Mouse (Mus musculus) gastrocnemius, postnatal 36 days (tissue): ENCODE data around the gene Cnot6. TPM values are rescaled to one million over a fixed set of nuclear protein-coding genes. Genes with fewer than 3 reads are reported as not detected.

Experiments
- DNase-seq, 2 experiments: peaks; one replicate each; pipeline ENCODE4 v3.0.0; 2022
- intact Hi-C: fragments of 180-260 bp; cut with DNase I; formaldehyde crosslinking; loops from one replicate; pipeline ENCODE4 v1.15.1; 2025
- long read RNA-seq, 2 experiments: library from polyadenylated mRNA; stranded (forward); transcript quantifications; one replicate each; pipeline ENCODE4 v2.0.0; 2021
- total RNA-seq, 2 experiments: library from RNA; stranded (reverse); gene quantifications; 2 replicates each; pipeline ENCODE4 v1.2.3; 2021

Gene Cnot6
- total RNA-seq = 10 to 100 TPM in 1 of 2 experiments, 1 to 10 TPM in 1; 9.7 to 10.5 TPM
- long read RNA-seq, experiment 1, partial matches to known transcripts = 0 of 6 reads
- long read RNA-seq, experiment 1, other reads (novel, unspliced or antisense) = 4 of 6 reads
- long read RNA-seq, experiment 2, full-length matches to known transcripts = 2 of 4 reads
- long read RNA-seq, experiment 2, partial matches to known transcripts = 0 of 4 reads
- long read RNA-seq, experiment 2, other reads (novel, unspliced or antisense) = 2 of 4 reads

DNA sequence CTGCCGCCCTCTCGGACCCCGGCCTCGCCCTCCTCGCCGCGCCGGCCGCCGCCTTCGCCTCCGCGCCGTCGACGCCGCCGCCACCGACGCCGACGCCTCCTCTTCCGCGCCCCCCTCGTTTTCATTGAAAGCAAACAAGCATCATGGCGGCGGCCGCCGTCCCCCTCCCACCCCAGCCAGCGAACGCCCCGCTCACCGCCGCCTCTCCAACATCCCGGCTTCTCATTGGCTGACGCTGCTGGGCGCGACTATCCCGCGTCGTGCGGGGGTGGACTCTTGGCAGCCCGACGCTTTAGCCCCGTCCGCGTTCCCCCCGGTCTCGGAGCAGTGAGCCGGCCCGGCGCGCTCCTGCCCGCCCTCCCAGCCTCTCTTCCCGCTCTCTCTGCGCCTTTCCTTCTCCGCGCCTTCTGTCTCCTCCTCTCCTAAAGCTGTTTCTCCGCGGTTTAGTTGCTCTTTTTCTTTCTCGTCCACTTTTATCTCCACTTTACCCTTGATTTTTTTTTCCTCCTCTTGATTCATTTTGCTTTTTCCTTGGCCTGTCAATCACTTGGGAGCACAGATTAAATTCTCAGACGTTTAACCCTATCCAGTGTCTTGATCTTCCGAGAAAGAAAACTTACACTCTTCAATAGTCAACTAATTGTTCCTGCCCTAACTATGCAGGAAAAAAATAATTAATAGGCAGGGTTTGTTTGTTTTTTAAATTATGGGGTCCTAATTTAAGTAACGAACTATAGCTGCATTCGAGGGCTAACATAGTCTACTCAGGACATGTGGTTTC, at the start of gene Cnot6:
Gene Cnot6 (minus strand): TSS at position 169 of the 781 bp plus-strand sequence.
- peak; percentile 94 to 98 for DNase-seq
- intact Hi-C loops = loop anchor here (5.0 kb wide), 1 partner anchor 60 kb away; no protein-coding TSS in a partner anchor

DNA sequence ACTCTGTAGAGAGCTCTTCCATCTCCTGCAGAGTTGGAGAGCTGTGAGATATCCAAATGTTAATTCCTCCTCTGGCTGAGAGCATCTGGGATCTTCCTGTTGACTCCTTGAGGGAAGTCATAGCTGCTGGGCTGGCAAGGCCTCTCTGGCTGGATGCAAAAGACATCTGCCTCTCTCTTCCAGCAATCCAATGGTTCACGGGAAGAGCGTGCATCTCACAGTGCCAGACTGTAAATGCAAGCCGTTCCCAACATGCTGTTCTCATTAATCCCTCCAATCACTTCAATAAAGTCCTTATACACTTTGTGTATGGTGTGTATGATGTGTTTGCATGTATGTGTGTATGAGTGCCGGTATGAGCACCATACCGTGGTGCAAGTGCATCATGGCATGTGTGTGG, 48.6 kb upstream of the Cnot6 start:
- intact Hi-C loops = no loop called here
- DNase-seq = no peak

DNA sequence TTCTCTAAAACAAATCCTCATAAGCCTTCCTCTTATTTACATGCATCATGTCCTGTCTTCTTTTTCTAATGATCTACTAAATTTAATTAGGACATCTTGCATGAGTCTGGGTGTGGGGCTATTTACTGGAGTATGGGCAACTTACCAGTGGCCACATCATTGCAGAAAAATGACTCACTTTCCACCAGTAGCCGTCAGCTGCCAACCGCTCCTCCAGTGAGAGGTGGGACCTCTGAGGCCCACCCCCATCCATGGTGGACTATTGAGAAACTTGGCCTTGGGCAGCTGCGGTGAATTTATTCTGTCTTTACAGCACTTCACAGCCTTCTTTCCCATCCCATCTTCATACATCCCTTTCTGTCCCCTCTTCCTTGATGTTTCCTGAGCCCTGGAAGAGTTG, 45.6 kb upstream of the Cnot6 start:
- intact Hi-C loops = no loop called here
- no peak for DNase-seq

DNA sequence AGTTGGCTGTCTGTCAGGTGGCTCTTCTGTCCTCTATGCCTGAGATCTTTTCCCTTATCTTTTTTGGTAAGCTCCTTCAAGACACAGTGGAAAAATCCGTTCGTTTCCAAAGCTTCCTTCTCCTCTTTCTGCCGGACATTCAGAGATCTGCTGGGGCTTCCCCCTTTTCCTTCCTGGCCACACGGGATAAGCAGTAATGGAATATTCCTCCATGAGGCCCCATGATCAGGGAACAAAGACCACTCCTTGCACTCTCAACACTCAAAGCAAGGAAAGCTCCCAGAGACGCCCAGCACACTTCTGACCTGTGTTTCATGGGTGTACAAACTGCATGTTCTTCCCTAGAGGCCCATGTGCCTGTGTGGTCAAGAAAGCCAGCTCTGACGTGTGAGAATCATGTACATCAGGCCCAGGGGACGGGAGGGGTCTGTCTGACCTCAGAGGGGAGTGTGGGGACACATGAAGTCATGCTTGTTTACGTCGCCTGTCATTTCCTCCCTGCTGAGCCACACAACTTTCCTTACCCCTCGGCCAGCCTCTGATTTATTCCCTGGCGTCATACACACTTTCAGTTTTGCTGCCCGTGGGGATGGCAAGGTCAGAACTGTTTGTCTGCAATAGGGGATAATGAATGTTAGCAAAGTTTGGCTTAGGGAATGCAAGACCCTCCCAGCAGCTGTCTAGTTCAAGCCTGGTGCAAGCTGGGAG, 42.6 kb upstream of the Cnot6 start:
- DNase-seq = peak; percentile 43 to 50
- intact Hi-C loops = no loop called here

DNA sequence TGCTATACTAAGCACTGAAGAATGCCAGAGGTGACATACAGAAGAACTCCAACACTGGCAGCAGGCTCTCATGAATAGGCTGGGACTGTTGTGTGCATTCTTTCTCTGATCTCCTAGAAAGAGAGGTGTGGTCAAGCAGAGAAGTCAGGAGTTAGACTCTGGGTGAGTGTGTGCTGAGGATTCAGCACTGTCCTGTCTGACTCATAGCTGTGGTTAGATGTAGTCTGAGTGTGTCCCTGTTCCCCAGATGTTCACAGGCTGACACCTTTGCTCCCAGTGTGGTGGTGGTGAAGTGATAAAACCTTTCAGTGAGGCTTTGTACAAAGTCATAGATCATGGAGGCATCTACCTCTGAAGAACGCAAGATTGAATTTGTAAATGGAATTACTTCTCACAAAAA, 34.2 kb upstream of the Cnot6 start:
- intact Hi-C loops = no loop called here
- no peak for DNase-seq

DNA sequence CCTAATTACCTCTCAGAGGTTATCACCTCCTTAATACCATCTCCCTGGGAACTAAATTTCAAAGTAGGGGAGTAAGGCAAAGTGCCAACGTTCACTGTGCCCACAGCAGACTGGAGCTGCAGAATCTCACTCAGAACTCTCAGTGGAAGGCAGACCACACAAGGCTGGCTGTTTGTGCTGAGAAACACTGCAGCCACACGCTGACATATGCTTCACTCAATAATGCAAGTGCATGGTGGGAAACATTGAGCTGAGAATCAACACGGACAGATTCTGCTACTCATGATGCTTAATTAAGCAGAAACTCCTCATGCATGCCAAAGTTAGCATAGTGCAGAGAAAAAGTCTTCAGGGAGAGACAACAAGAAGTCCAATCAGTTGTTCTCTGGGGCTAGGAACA, 33.3 kb upstream of the Cnot6 start:
- no peak for DNase-seq
- intact Hi-C loops = no loop called here

DNA sequence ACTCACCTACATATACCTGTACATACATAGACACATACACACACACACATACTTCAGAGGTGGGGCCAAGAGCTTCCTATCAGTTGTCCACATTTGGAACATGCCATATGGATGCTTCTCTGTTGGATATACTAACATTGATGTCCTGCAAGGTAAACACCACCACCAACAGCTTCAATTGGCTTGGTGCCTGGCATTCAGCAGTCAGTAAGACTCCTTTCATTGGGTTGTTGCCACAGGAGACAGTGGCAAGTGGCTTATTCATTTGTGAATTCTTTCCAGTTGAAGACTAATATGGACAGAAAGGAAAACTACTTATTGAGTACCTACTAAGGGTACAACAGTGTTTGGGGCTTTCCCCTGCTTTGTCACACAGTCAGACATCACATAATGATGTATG, 32.5 kb upstream of the Cnot6 start:
- DNase-seq = no peak
- intact Hi-C loops = no loop called here

DNA sequence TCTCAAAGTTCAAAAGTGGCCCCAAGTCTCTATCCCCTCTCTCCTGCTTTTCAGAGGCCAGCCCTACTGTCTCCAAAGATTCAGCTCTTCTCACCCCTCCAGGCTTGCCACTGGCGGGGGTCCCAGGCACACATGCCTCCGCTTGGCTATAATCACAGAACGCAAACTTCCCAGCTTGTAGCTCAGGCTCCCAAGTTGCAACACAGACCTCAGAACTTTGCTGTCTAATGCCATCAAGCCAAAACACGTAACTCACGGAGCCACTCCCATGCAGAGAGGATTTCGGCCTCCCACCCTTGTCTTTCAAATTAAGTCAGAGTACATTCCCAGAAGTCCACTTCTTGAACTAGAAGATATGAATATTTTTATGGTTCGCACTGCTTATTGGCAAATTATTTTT, 31.1 kb upstream of the Cnot6 start:
- DNase-seq = no peak
- intact Hi-C loops = no loop called here

DNA sequence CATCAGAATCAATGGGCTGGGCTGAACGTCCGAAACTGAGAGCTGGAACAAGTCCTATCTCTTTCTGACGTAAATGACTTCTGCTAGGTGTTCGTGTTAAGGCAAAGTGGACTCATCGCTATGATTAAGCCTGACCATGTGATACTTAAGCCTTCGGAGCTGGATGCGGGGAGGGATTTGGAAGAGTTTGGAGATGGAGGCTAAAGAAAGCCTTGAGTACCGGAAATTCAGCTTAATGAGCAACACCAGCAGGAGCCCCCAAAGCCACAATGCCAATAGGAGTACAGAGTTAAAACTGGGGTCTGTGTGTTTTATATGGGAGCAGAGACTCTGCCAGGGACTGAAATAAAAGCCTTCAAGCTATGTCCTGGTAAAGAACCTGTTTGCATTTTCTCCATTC, 29.7 kb upstream of the Cnot6 start:
- intact Hi-C loops = no loop called here
- no peak for DNase-seq

DNA sequence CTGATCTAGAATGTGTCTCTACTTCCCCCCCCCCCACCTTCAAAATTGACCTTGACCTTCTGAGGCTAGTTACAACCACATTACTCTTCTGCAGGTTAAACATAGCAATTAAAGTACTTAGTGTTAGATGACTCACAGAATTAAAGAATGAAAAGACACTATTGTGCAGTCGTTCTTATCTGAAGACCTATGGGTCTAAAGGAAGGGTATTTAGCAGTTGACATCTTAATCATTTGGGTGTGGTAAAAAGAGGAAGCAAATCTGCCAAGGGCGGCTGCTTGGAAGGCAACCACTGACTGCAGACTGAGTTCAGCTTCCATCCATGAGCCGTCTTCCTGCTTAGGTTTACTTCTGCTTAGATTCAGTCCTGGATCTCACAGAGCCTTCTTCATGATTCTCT, 27.3 kb upstream of the Cnot6 start:
- intact Hi-C loops = no loop called here
- DNase-seq = no peak

DNA sequence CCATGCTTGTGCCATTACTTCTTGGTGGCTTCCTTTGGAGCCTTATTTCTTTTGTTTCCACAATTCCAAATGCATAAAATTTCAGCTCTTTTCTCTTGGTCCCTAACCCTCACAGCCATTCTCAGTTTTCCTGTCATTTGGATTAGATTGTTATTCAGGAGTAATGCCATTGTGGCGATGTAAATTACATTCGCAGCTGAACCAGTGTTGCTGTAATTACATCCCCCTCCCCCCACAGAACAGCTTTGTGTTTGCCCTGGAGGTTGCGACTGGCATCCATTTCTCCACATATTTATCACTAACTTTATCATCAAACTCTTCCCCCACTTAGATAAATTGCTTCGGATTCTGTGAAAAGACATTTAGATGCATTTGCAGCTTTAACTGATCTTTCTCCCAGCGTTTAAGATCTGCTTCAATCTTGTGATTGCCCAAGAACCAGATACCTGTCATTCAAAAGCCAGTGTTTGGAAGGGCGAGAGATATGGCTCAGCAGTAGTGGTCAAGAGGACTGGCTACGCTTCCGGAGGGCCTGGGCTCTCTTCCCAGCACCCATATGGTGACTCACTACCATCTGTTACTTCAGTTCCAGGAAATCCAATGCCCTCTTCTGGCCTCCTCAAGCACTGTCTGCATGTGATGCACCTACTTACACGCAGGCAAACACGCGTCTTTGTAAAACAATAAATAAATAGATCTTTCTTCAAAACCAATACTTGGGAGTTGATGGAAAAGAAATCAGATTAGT, 26.3 kb upstream of the Cnot6 start:
- intact Hi-C loops = no loop called here
- DNase-seq = no peak

DNA sequence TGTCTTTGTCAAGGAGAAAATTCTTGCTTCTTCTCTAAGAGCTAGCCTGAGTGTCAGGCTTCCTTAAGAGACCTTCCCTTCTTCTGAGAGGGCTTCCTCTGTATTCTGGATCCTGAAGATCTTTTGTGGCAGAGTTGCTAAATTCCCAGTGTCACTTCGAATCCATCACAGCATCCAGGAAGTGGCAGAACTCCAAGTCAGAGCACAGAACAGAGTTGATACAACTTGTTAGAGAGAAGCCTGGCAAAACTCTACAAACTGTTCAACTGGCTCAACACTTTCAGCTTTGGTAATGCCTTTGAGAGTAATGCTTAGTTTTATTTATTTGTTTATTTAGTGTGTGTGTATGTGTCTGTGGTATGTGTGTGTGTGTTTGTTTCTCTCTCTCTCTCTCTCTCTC, 25.1 kb upstream of the Cnot6 start:
- DNase-seq = no peak
- intact Hi-C loops = no loop called here

DNA sequence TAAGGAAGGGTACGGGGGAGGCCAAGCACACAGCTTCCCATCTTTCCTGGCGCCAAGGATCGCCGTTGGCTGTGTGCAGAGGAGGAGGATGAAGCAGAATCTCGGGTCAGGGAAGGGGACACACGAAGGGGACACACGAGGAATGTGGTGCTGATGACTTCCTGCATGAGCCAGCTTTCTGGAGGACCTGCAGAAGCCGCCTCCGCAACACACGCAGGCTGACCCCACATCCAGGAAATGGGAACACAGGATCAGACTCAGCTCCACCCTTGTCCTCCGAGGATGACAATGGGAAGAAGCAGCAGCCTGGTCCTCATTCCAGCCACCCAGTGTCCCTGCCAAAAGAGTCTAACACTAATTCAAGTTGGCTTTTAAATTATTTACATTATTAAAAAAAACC, 22.2 kb upstream of the Cnot6 start:
- intact Hi-C loops = no loop called here
- DNase-seq = no peak

DNA sequence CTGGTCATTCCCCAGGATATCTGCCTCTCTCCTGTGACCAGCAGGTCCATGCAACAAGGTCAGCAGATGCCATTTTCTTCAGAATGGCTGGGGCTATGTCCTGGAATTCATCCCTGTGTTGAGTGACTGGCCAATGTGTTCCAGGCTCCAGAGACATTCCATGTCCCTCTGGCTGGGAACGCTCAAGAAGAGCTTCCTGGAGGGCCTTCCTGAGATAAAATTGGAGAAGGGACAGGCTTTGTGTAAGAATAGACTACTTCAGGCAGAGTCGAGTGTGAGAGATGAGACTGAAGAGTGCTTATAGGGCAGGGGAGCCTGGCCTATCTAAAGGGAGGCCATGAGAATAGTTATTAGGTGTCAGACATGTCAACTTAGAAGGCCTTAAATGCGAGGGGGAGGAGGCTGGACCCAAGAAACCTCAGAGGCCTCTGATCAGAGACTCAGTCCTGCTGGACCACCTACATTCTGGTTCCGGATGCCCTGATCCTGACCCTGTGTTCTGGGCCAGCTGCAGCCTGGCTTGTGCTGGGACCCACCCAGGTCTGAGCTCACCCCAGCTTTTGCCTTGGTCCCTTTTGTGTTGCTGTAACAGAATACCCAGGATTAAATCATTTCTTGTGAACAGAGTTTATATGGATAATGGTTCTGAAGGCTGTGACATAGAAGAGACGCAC, 17.9 kb upstream of the Cnot6 start:
- intact Hi-C loops = no loop called here
- DNase-seq = peak; percentile 23 to 25

DNA sequence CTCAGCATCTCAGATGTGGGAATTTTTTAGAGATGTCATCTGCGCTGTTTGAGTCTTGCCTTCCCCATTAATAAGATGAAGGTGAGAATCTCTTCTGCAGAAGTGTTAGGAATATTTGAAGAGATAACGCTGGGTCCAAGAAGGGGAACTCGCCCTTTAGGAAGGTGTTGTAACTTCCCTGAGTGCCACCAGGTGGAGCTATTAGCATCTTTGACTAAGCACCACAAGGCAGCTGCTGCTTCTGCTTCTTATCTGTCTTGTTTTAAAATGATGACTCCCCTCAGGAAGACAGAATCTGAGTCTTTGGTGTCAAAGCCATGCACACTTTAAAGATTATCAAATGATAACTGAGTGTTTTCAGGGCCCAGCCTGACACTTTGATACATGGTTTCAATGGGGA, 15.4 kb upstream of the Cnot6 start:
- peak in 1 of 2 experiments; percentile 32 for DNase-seq
- intact Hi-C loops = loop anchor here (2.0 to 5.0 kb wide), 2 partner anchors 117 to 144 kb away; no protein-coding TSS in a partner anchor

DNA sequence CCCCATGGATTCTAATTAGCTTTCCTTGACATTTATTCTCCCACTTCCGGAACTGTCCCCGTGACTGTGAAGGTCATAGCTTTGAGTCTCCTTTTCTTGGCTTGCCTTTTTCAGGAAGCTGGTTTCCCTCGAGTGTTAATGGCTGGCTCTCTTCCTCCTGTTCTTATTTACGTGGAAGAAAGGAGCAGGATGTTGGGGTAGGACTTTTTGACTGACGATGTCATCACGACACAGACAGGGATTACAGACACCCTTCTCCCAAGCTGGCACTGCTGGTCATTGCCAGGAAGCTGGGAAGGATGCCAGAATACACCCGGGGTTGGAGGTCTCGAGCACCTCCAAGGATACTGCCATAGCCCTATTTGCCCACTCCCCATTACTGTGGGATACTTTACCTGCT, 14.3 kb upstream of the Cnot6 start:
- no peak for DNase-seq
- intact Hi-C loops = loop anchor here (5.0 kb wide), 1 partner anchor 146 kb away; no protein-coding TSS in a partner anchor

DNA sequence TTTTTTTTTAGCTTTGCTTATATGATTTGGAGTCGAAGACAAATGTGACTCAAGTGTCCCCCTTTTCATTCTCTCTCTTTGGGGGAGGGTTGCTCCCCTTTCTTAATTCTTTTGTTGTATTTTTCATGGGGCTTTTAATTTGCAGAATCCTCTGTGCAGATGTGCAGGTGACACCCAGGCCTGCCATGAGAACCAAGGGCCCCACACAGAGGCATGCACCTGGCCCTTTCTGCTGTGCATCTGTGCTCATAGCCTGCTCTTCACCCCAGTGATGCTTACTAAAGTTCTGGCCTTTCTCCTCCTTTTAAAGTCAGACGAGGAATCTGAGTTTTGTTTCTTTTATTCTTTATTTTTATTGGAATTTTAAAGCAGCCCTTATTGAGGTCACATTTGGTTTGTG, 12.2 kb upstream of the Cnot6 start:
- no peak for DNase-seq
- intact Hi-C loops = loop anchor here (5.0 kb wide), 1 partner anchor 148 kb away; no protein-coding TSS in a partner anchor

DNA sequence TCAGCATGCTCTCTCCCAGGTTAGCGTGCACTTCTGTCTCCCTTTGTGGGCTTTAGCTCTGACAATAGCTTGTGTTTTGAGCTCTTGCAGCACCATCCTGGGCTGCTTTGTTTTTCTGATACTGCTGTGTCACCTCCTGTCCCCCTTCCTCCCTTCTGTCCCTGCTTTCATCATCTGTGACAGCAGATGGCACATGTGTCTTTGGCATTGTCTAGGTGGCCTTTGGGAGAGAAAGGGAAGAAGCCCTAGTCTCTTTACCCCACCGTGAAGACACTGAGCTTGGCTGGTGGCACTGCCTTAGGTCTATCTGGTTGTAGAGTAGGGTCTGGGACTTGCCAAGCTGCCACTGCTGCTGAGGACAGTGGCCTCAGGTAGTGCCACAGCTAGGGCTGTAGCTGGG, 10.8 kb upstream of the Cnot6 start:
- intact Hi-C loops = no loop called here
- DNase-seq = no peak

DNA sequence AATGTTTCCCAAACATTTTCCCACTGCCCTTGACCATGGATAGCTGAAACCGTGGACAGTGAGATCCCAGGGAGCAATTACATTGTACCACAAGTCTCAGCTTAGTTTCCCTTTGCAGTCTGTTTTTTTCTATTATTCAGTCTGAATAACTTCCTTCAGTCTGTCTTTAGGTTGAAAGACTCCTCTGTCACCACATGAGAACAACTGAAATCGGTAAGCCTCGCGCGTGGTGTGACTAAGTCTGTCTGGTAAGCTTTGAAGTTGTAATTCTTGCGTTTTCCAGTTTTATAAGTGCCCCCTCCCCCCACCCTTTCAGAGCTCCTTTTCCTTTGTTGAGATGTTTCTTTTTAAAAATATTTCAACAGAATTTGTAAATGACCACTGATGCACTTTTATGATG, 10.2 kb upstream of the Cnot6 start:
- intact Hi-C loops = no loop called here
- DNase-seq = no peak

DNA sequence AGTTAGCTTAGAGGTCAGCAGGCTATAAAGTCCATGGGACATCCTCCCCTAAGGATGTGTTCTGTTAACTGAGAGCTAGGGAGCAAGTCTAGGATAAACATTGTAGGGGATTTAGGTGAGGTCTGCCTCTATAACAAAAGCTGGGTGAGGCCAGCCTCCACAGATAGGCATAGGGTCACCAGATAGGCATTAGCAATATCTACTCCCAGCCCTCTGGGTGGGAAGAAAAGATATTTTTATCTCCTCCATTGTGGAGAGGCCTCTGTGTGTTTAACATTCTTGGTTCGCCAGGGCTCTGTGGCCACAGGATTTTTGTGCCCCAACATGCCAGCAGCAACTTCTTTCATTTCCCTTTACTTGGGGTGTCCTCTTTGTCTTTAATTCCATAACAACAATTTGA, 8.8 kb upstream of the Cnot6 start:
- DNase-seq = no peak
- intact Hi-C loops = no loop called here
